Mouse (Mus musculus): ENCODE results near the gene Wdr62. TPM values are rescaled to one million over a fixed set of nuclear protein-coding genes. Genes with fewer than 3 reads are reported as not detected.
A peak's percentile ranks its signal among the peaks of the same experiment; 100 is the strongest.

Wdr62 gene
- polyA plus RNA-seq, 1 experiment from 2014 or later = 10.4 TPM

DNA sequence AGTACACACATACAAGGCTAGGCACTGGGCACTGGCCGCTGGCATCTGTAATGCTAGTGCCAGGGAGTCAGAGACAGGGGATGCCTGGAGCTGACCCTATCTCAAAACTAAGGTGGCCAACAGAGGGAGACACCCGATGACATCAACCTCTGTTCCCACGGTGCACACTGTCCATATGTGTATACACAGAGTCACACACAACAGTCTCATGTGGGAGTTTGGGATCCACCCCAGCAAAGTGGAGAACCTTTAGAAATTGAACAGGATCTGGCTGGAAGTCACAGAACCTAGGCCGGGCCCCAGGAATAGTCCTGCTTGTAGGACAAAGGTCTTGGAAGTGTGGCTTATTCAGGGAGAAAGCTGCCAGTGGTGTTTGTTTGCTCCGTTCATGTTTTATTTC lies 14.1 kb upstream of the Wdr62 start:
- peaks cover 5% of the 10 kb centered on the region; the same call in 1 of the 2 replicates for H3K36me3 ChIP-seq (ENCODE audit: control insufficient read depth, insufficient read depth, low read length)
- H3K4me3 ChIP-seq (ENCODE audit: low read depth, low read length) = no peak overlapping the region
- H3K9ac ChIP-seq (ENCODE audit: low read length) = no peak overlapping the region
- 86% methylated on average over 5 of the region's 5 CpGs for WGBS
- no peak overlapping the region for H3K4me2 ChIP-seq (ENCODE audit: low read depth, severe bottlenecking)
- H3K4me1 ChIP-seq (ENCODE audit: control insufficient read depth, insufficient read depth, low read length) = peaks cover 6% of the 10 kb centered on the region; the same call in 1 of the 2 replicates
- no peaks in the 10 kb centered on the region for H3K9me3 ChIP-seq (ENCODE audit: control insufficient read depth, low read length)
- DNase-seq (ENCODE audit: low spot score) = no peak
- H3K27ac ChIP-seq (replicated peaks; ENCODE audit: low read depth, low read length) = no peak overlapping the region
- ATAC-seq (ENCODE audit: insufficient number of reproducible peaks, low FRiP score, low TSS enrichment, low read depth) = no peak
- H3K27me3 ChIP-seq (ENCODE audit: control insufficient read depth, insufficient read depth, low read length) = no peaks in the 10 kb centered on the region

- Histone ChIP-seq H3K4me3 (ENCODE audit: low read depth, low read length) (no peak overlapping the region), H3K27ac (replicated peaks; ENCODE audit: low read depth, low read length) (no peak overlapping the region), H3K9me3 (ENCODE audit: control insufficient read depth, low read length) (no peaks in the 10 kb centered on the region), H3K9ac (ENCODE audit: low read length) (no peak overlapping the region), H3K27me3 (ENCODE audit: control insufficient read depth, insufficient read depth, low read length) (no peaks in the 10 kb centered on the region), H3K4me2 (ENCODE audit: low read depth, severe bottlenecking) (no peak overlapping the region), H3K4me1 (ENCODE audit: control insufficient read depth, insufficient read depth, low read length) (peaks cover 6% of the 10 kb centered on the region; the same call in 1 of the 2 replicates), H3K36me3 (ENCODE audit: control insufficient read depth, insufficient read depth, low read length) (peaks cover 5% of the 10 kb centered on the region; the same call in 1 of the 2 replicates)
- ATAC-seq (ENCODE audit: insufficient number of reproducible peaks, low FRiP score, low TSS enrichment, low read depth) = no peak
- WGBS = 85% methylated on average over 13 of the region's 13 CpGs
- no peak for DNase-seq (ENCODE audit: low spot score)
These were observed 13.6 kb upstream of the Wdr62 start for GRCm38 (mm10) chr7:30293795-30294194.

GRCm38 (mm10) chr7:30291215-30292131 lies 11.3 kb upstream of the Wdr62 start, which contains the start of gene Clip3:
Gene Clip3 (plus strand): TSS chr7:30291728.
- H3K9ac ChIP-seq (ENCODE audit: low read length) = peak within 1 kb of the TSS; percentile 77
- H3K27me3 ChIP-seq (ENCODE audit: control insufficient read depth, insufficient read depth, low read length) = no peaks in the 10 kb centered on the region
- peak; percentile 55 for ATAC-seq (ENCODE audit: insufficient number of reproducible peaks, low FRiP score, low TSS enrichment, low read depth)
- H3K4me3 ChIP-seq (ENCODE audit: low read depth, low read length) = peak within 1 kb of the TSS; percentile 85
- no peaks in the 10 kb centered on the region for H3K9me3 ChIP-seq (ENCODE audit: control insufficient read depth, low read length)
- WGBS = 8% methylated on average over 35 of the region's 35 CpGs
- H3K4me2 ChIP-seq (ENCODE audit: low read depth, severe bottlenecking) = peak within 1 kb of the TSS; percentile 94
- H3K4me1 ChIP-seq (ENCODE audit: control insufficient read depth, insufficient read depth, low read length) = peaks cover 6% of the 10 kb centered on the region; the same call in 1 of the 2 replicates
- no peak within 1 kb of the TSS for H3K27ac ChIP-seq (replicated peaks; ENCODE audit: low read depth, low read length)
- H3K36me3 ChIP-seq (ENCODE audit: control insufficient read depth, insufficient read depth, low read length) = peaks cover 5% of the 10 kb centered on the region; the same call in 1 of the 2 replicates
- DNase-seq (ENCODE audit: low spot score) = peak; percentile 85

DNA sequence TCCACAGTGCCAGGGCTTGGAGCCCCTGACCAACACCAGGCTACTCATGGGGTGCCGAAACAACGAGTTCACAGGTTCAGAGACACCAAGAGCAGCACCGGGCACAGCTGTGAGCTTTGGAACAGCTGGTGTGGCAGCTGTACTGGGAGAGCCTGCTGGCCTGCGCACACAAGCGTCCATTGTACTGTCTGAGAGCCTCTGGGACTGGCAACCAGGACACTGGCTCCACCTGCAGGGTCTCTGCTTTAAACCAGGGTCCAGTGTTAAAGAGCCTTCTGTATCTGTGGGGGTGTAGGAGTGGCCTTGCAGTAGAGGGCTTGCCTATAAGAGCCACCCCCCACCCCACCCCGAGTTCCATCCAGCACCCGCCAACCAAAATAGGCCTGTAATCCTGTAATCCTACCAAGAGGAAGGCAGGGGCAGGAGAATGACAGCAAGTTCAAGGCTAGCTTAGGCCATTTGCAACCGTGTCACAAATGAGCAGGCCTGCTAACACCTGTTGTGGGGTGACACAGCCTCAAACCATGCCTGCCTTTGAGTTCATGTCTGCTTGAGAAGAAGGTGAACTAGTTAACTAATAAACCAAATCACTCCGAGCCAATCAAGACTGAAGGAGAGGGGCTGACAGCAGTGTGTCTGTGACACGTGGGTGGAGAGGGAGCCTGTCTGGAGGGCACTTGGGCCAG lies 9.6 kb upstream of the Wdr62 start:
- Histone ChIP-seq H3K4me1 (ENCODE audit: control insufficient read depth, insufficient read depth, low read length) (peaks cover 6% of the 10 kb centered on the region; the same call in 1 of the 2 replicates), H3K36me3 (ENCODE audit: control insufficient read depth, insufficient read depth, low read length) (no peaks in the 10 kb centered on the region; the same call in 1 of the 2 replicates), H3K27me3 (ENCODE audit: control insufficient read depth, insufficient read depth, low read length) (no peaks in the 10 kb centered on the region), H3K9ac (ENCODE audit: low read length) (no peak overlapping the region), H3K4me3 (ENCODE audit: low read depth, low read length) (no peak overlapping the region), H3K9me3 (ENCODE audit: control insufficient read depth, low read length) (no peaks in the 10 kb centered on the region), H3K27ac (replicated peaks; ENCODE audit: low read depth, low read length) (0 out of 2 replicates have a peak overlapping the region, but pooled peaks have one; percentile 36), H3K4me2 (ENCODE audit: low read depth, severe bottlenecking) (no peak overlapping the region; the same call in 1 of the 2 replicates)
- DNase-seq (ENCODE audit: low spot score) (peak; percentile 58), ATAC-seq (ENCODE audit: insufficient number of reproducible peaks, low FRiP score, low TSS enrichment, low read depth) (peak; percentile 67)
- 63% methylated on average over 10 of the region's 10 CpGs for whole genome bisulfite sequencing

- no peaks in the 10 kb centered on the region for H3K27me3 ChIP-seq (ENCODE audit: control insufficient read depth, insufficient read depth, low read length)
- no peak overlapping the region for H3K4me3 ChIP-seq (ENCODE audit: low read depth, low read length)
- no peak overlapping the region for H3K9ac ChIP-seq (ENCODE audit: low read length)
- no peaks in the 10 kb centered on the region for H3K9me3 ChIP-seq (ENCODE audit: control insufficient read depth, low read length)
- ATAC-seq (ENCODE audit: insufficient number of reproducible peaks, low FRiP score, low TSS enrichment, low read depth) (no peak), DNase-seq (ENCODE audit: low spot score) (no peak)
- WGBS = 71% methylated on average over 7 of the region's 7 CpGs
- H3K4me2 ChIP-seq (ENCODE audit: low read depth, severe bottlenecking) = no peak overlapping the region; the same call in 1 of the 2 replicates
- H3K4me1 ChIP-seq (ENCODE audit: control insufficient read depth, insufficient read depth, low read length) = peaks cover 6% of the 10 kb centered on the region; the same call in 1 of the 2 replicates
- 0 out of 2 replicates have a peak overlapping the region, but pooled peaks have one; percentile 36 for H3K27ac ChIP-seq (replicated peaks; ENCODE audit: low read depth, low read length)
- no peaks in the 10 kb centered on the region for H3K36me3 ChIP-seq (ENCODE audit: control insufficient read depth, insufficient read depth, low read length)
These were observed 9.0 kb upstream of the Wdr62 start for GRCm38 (mm10) chr7:30289071-30289713.

DNA sequence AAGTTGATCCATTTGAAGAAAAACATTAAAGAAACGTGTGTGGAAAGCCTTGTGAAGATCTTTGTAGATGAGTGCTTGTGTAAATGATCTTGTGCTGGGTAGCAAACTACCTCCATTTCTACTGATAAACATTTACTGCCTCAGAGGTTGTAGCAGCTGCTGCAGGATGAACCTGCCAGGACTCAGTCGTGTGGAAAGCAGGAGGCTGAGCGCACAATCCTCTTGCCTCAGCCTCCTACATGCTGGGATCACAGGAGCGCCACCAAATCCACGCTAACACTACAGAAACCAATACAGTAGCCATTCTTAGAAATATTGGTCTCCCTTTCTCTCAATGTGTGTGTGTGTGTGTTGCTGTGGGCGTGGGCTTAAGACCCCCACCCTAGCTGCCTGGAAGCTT lies 7.8 kb upstream of the Wdr62 start:
- Histone ChIP-seq H3K4me2 (ENCODE audit: low read depth, severe bottlenecking) (no peak overlapping the region), H3K27me3 (ENCODE audit: control insufficient read depth, insufficient read depth, low read length) (no peaks in the 10 kb centered on the region), H3K36me3 (ENCODE audit: control insufficient read depth, insufficient read depth, low read length) (no peaks in the 10 kb centered on the region), H3K4me3 (ENCODE audit: low read depth, low read length) (no peak overlapping the region), H3K9me3 (ENCODE audit: control insufficient read depth, low read length) (no peaks in the 10 kb centered on the region), H3K9ac (ENCODE audit: low read length) (no peak overlapping the region), H3K4me1 (ENCODE audit: control insufficient read depth, insufficient read depth, low read length) (peaks cover 6% of the 10 kb centered on the region; the same call in 1 of the 2 replicates), H3K27ac (replicated peaks; ENCODE audit: low read depth, low read length) (no peak overlapping the region)
- 79% methylated on average over 6 of the region's 6 CpGs for WGBS
- DNase-seq (ENCODE audit: low spot score) = no peak
- ATAC-seq (ENCODE audit: insufficient number of reproducible peaks, low FRiP score, low TSS enrichment, low read depth) = no peak

- Histone ChIP-seq H3K4me2 (ENCODE audit: low read depth, severe bottlenecking) (no peak overlapping the region), H3K9me3 (ENCODE audit: control insufficient read depth, low read length) (no peaks in the 10 kb centered on the region), H3K27ac (replicated peaks; ENCODE audit: low read depth, low read length) (no peak overlapping the region), H3K9ac (ENCODE audit: low read length) (no peak overlapping the region), H3K27me3 (ENCODE audit: control insufficient read depth, insufficient read depth, low read length) (no peaks in the 10 kb centered on the region), H3K4me3 (ENCODE audit: low read depth, low read length) (no peak overlapping the region), H3K4me1 (ENCODE audit: control insufficient read depth, insufficient read depth, low read length) (peaks cover 6% of the 10 kb centered on the region; the same call in 1 of the 2 replicates), H3K36me3 (ENCODE audit: control insufficient read depth, insufficient read depth, low read length) (no peaks in the 10 kb centered on the region)
- 76% methylated on average over 8 of the region's 8 CpGs for WGBS
- ATAC-seq (ENCODE audit: insufficient number of reproducible peaks, low FRiP score, low TSS enrichment, low read depth) (no peak), DNase-seq (ENCODE audit: low spot score) (no peak)
These were observed 6.6 kb upstream of the Wdr62 start for GRCm38 (mm10) chr7:30286701-30287410.
